Comparison of ENCODE assay signal across 7 mouse cellular contexts in the genomic region with DNA sequence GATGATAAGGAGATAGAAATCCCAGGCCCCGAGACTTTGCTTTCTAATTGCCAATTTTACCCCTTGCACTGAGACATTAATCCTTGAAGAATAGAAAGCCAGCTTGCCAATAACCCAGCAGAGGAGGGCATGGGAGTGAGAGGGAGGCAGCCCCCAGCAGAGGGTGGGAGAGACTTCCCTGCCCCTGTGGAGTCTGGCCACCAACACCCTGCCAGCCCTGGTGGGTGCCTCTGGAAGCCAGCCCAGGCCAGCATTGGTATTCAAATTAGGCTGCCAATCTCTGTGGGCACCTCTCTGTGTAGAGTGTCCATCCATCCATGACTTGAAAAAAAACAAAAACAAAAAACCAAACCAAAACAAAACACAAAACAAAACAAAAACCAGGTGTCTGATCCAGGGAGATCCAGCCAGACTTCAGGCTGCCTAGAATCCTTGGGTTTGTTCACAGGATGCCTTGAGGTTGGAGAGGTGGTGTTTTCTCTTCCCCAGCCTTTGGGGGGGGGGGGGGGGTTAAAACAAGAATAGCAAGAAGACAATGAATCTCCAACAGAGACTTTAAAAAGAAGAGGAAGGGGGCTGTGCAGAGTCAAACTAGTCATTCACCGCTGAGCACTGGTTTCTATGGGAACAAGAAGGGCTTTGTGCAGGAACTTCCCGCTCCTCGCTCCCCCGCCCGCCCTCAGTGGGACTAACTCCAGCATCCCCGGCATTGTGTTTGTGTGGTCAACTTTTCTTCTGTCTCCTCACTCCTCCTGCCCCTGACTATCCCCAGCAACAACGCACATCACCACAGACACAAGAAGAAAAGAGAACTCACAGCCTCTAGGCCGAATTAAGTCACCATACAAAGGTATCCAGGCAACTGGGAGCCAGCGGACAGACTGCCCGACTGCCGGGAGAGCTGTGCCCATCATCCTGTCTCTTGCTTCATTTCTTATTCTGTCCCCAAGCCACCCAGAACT.
DNase-seq lines count a peak whose midpoint lies in the region; ATAC-seq and TF ChIP-seq lines count a peak whose summit lies in the region.

No protein-coding gene starts in this region.

- ATAC-seq in forebrain, embryonic 13.5 days, result peak; percentile 91
- ATAC-seq in hindbrain, postnatal 0 days, result peak; percentile 90

- H3K9ac ChIP-seq in forebrain, embryonic 13.5 days, result peak overlapping the region; percentile 48; the same call in 1 of the 2 replicates
- no peak overlapping the region; the same call in 1 of the 2 replicates for H3K9ac ChIP-seq in hindbrain, postnatal 0 days (replicated peaks; ENCODE audit: low read length)

- no peaks in the 10 kb centered on the region for H3K9me3 ChIP-seq in forebrain, embryonic 13.5 days (replicated peaks)
- no peaks in the 10 kb centered on the region for H3K9me3 ChIP-seq in hindbrain, postnatal 0 days (ENCODE audit: low read length)
- H3K9me3 ChIP-seq in limb, embryonic 10.5 days (replicated peaks), result no peaks in the 10 kb centered on the region

- peak overlapping the region; percentile 88 for H3K27ac ChIP-seq in forebrain, embryonic 13.5 days
- peak overlapping the region; percentile 73 for H3K27ac ChIP-seq in hindbrain, postnatal 0 days
- H3K27ac ChIP-seq in limb, embryonic 10.5 days, result peak overlapping the region; percentile 85

- peak overlapping the region; percentile 23 for H3K4me3 ChIP-seq in forebrain, embryonic 13.5 days
- peak overlapping the region; percentile 11; the same call in 1 of the 2 replicates for H3K4me3 ChIP-seq in hindbrain, postnatal 0 days (ENCODE audit: low read length)
- peak overlapping the region; percentile 49 for H3K4me3 ChIP-seq in limb, embryonic 10.5 days

- peak; percentile 26; the same call in 1 of the 2 replicates for TF ChIP-seq CTCF in hindbrain, postnatal 0 days (IDR thresholded peaks at IDR 0.05; ENCODE audit: low read depth)

- H3K36me3 ChIP-seq in forebrain, embryonic 13.5 days (ENCODE audit: poor library complexity, severe bottlenecking), result no peaks in the 10 kb centered on the region
- H3K36me3 ChIP-seq in hindbrain, postnatal 0 days (ENCODE audit: insufficient read depth, low read length), result no peaks in the 10 kb centered on the region
- H3K36me3 ChIP-seq in limb, embryonic 10.5 days, result no peaks in the 10 kb centered on the region

- DNase-seq in ovary, postnatal 36 days (ENCODE audit: low spot score), result peak; percentile 39
- DNase-seq in ovary, postnatal 14 days (ENCODE audit: low spot score), result no peak
- DNase-seq in hindbrain, postnatal 0 days (ENCODE audit: low spot score), result peak; percentile 92
- peak; percentile 72 for DNase-seq in limb, embryonic 10.5 days (ENCODE audit: low spot score)
- DNase-seq in retina, embryonic 14.5 days (ENCODE audit: low spot score), result peak; percentile 82
- DNase-seq in adipocyte (ENCODE audit: low spot score), result no peak

- H3K27me3 ChIP-seq in forebrain, embryonic 13.5 days, result no peaks in the 10 kb centered on the region
- H3K27me3 ChIP-seq in hindbrain, postnatal 0 days (ENCODE audit: insufficient read depth, low read length), result no peaks in the 10 kb centered on the region
- H3K27me3 ChIP-seq in limb, embryonic 10.5 days (ENCODE audit: low read depth, poor library complexity, severe bottlenecking), result no peaks in the 10 kb centered on the region

- under 1% methylated on average over 12 of the region's 12 CpGs for WGBS in forebrain, embryonic 13.5 days
- WGBS in hindbrain, postnatal 0 days, result 3% methylated on average over 12 of the region's 12 CpGs
- WGBS in limb, embryonic 10.5 days, result 6% methylated on average over 12 of the region's 12 CpGs

- H3K4me1 ChIP-seq in forebrain, embryonic 13.5 days, result peaks cover 47% of the 10 kb centered on the region
- H3K4me1 ChIP-seq in hindbrain, postnatal 0 days (ENCODE audit: insufficient read depth, low read length), result peaks cover 17% of the 10 kb centered on the region
- H3K4me1 ChIP-seq in limb, embryonic 10.5 days, result peaks cover 24% of the 10 kb centered on the region

- H3K4me2 ChIP-seq in forebrain, embryonic 13.5 days, result peak overlapping the region; percentile 58
- H3K4me2 ChIP-seq in hindbrain, postnatal 0 days (ENCODE audit: low read depth, low read length), result peak overlapping the region; percentile 49

Comparison
In these comparisons a context has a peak if more than half of its experiments do, and no peak if none do; other contexts are left out.
1. DNase-seq: peak in ovary, postnatal 36 days (single experiment), hindbrain, postnatal 0 days (single experiment), limb, embryonic 10.5 days (single experiment) and retina, embryonic 14.5 days (single experiment); none in ovary, postnatal 14 days (single experiment) and adipocyte (single experiment).
2. Peak in every context shown above with its lines, with median percentiles within 50 percentile points of each other: H3K27ac ChIP-seq and H3K4me3 ChIP-seq.